Mouse (Mus musculus) cerebellum, adult 9-10 months (tissue): ENCODE data around the gene Scrn2.

Source experiments
- DNase-seq: peaks from one replicate; pipeline ENCODE4 v3.0.0; 2022

Gene Scrn2

GRCm38 (mm10) chr11:97018583-97019344 lies 11.0 kb upstream of the Scrn2 start:
- no peak for DNase-seq

- no peak for DNase-seq
These were observed 10.4 kb upstream of the Scrn2 start for GRCm38 (mm10) chr11:97019345-97019708.

DNA sequence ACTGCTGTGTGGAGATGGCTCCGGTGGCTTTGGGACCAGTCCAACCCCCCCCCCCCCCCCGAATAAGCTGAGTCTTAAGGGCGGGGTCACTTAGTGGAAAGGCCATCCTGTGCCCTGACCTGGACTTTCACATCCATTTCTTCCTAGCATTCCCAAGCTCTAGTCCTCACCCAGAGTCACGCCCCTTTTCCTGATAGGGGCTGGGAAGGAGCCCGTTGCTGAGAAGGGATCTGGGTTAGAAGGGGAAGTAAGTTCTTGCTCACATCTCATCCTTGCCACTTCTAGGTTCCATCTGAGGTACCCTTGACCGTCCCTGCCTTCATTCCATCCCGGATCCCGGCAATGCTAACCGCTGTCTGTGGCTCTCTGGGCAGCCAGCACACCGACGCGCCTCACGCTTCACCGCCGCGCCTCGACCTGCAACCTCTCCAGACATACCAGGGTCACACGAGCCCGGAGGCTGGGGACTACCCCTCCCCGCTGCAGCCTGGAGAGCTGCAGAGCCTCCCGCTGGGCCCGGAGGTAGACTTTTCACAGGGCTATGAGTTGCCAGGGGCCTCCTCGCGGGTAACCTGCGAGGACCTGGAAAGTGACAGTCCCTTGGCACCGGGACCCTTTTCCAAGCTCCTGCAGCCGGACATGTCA lies 8.5 kb upstream of the Scrn2 start:
- DNase-seq: no peak

DNA sequence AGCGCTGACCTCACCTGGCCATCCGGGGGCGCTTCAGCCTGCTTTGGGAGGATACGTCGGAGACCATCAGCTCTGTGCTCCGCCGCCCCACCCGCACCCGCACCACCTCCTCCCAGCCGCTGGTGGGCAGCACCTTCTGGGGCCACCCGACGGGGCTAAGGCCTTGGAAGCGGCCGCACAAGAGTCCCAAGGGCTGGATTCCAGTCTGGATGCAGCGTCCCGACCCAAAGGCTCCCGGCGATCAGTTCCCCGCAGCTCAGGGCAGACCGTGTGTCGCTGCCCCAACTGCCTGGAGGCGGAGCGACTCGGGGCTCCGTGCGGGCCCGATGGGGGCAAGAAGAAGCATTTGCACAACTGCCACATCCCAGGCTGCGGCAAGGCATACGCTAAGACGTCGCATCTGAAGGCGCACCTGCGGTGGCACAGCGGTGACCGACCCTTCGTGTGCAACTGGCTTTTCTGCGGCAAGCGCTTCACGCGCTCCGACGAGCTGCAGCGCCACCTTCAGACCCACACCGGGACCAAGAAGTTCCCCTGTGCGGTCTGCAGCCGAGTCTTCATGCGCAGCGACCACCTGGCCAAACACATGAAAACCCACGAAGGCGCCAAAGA lies 7.8 kb upstream of the Scrn2 start:
- DNase-seq: peak; percentile 70

DNA sequence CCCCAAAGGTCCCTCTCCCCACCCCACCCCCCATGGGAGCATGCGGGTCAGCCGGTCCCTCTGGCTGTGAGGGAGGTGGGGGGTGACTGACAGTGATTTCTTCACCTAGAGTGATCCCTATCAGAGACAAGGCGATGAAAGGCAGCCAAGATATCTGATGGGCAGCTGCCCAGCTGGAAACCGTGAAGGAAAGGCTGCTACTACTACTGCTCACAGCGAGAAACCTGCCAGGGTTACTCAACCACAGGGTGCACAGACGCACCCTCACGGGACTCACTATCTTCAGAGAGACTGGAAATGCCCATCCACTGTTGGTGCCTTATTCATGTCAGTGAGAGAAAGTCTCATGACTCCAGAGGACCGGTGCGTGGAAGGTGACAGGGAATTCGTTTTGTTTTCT lies 4.8 kb upstream of the Scrn2 start:
- peak; percentile 35 for DNase-seq

DNA sequence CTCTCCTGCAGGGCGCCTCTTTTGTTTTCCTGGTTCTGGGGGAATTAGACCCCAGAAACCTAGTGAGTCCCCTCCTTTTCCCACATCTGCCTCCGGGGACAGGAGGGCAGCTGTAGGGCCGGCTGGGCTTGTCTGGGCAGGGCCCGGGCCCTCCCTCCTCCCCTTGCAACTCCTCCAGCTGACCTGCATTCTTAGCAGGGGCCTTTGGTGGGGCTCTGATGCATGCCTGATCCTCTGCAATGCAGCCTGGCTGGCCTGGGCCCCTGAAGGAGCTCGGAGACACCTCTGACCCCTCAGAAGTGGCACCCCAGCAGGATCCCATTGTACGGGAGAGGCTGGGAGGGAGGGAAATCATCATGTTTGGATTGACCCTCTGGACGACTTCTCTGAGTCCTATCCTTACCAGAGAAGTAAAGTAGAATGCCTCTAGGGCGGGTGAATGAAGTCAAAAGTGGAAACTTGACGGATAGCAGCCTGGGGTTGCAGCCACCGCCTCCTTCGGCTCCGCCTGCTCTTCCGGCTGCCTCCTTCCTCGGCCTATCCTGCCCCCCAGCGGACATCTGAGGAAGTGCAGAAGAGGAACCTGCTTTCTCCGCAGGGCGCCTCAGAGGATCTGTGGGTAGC lies 3.9 kb upstream of the Scrn2 start:
- peak; percentile 88 for DNase-seq

GRCm38 (mm10) chr11:97030426-97030825 lies 688 bp downstream of the Scrn2 start:
- no peak for DNase-seq

DNA sequence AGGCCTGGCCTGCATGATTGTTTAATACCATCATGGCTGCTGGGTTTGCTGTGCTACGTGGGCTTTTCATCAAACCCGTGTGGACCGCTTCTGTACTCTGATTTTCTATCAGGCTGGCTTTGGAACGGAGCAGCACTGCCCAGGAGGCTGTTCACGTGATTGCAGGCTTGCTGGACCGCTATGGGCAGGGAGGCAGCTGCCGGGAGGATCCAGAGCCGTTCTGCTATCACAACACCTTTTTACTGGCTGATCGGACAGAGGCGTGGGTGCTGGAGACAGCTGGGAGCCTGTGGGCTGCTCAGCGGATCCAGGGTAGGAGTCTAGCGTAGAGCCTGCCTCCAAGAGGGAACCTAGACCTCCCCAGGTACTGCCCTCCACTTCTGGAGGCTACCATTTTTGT lies 2.2 kb downstream of the Scrn2 start:
- DNase-seq: no peak

DNA sequence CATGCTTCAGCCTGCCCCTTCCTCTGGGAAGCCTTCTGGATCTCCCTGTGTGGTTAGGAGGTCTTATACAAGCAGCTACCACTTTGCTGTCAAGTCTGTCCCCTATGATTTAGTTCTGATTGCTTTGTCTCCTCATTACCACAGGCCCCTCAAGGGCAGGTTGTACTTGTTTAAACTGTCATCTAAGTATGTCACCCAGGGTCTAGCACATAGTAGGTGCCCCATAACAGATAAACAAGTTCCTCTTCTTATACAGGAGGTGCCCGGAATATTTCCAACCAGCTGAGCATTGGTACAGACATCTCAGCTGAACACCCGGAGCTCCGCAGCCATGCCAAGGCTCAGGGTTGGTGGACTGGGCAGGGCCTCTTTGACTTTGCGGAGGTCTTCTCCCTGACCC lies 2.8 kb downstream of the Scrn2 start:
- no peak for DNase-seq

DNA sequence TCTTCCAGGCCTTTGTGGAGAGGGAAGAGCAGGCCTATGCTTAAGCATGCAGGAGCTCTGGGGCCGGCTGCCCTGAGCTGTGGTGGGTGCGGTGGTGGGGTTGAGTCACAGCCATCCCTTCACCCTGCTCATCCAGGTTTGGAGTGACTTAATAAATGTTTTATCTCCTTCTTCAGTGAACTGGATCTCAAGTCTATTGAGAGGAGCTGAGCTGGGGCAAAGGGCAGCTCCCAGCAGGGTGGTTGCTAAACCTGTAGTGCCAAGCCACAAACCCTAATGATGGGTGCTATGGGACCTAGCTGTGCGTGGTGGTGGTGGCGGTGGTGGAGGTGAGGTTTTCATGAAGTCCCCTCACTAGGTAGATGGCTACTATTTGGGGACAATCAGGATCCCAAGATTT lies 4.0 kb downstream of the Scrn2 start:
- DNase-seq: no peak

DNA sequence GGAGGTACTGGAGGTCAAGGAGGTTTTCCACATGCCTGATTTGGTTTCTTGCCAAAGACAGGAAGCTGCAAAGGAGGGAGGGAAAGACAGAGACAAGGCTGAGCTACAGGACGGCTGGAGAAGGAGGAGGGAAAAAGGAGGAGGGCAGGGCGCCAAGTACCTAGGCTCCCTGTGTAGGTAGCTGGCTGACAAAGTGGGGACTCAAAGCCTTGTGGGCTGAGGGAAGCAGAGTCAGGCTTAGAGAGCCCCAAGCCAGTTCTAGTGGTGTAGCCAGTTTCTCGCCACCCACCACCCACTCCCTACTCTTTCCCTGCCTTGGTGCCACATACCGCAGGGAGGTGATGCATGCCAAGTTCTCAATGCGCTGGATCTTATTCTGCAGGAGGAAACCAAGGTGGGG lies 6.4 kb downstream of the Scrn2 start:
- DNase-seq: no peak

GRCm38 (mm10) chr11:97038881-97039280 lies 9.1 kb downstream of the Scrn2 start:
- DNase-seq: no peak

- no peak for DNase-seq
These were observed 10.7 kb downstream of the Scrn2 start for GRCm38 (mm10) chr11:97040301-97041021.

GRCm38 (mm10) chr11:97041022-97041899 lies 11.5 kb downstream of the Scrn2 start, which contains the start of the genes Lrrc46 and Mrpl10:
TSS of gene Lrrc46 (minus strand) at chr11:97041407.
TSS of gene Mrpl10 (plus strand) at chr11:97041560.
- peak; percentile 83 for DNase-seq

DNA sequence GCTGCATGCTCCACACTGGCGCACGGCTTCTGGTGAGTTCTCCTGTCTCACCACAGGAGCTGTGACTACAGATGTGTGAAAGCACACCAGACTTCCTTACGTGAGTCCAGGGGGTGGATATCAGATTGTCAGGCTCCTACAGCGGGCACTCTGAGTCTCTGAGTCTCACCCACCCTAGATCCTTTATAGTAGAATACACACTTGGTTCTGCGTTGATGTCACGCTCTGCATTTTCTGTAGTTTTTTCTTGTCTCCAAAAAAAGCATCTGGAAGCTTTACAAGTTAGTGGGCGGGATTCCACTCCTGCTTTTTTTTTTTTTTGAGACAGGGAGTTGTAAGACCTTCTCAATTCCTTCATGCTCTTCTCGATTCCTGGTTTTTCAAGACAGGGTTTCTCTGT lies 15.2 kb downstream of the Scrn2 start:
- no peak for DNase-seq

GRCm38 (mm10) chr11:97045861-97046260 lies 16.1 kb downstream of the Scrn2 start:
- DNase-seq: no peak

GRCm38 (mm10) chr11:97048090-97048650 lies 18.4 kb downstream of the Scrn2 start:
- no peak for DNase-seq

DNA sequence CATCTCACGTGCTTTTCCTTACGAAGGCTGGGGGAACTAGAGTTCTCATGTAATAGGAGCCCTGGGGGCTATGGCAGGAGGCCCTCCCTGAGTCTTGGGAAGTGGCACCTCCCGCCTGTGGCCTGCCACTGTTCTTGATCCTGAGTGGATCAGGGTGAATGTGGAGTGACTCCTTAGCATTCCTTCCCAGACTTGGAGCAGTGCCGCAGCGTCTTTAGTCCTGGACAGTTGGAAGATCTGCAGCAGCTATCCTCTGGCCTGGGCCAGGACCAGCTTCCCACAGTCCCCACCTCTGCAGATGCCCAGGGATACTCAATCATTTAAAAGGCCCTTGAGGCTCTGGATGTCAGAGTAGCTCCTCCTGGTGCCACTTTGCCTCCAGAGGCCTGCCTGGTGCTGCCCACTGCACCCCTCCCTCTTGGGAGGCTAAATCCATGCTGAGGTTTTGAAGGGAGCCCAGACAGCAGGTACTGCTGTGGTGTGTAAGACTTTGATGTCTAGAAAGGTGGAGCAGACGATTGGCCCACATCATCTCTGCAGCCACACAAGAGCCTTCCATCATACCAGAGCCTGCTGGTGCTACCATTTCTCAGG lies 19.9 kb downstream of the Scrn2 start:
- no peak for DNase-seq

DNA sequence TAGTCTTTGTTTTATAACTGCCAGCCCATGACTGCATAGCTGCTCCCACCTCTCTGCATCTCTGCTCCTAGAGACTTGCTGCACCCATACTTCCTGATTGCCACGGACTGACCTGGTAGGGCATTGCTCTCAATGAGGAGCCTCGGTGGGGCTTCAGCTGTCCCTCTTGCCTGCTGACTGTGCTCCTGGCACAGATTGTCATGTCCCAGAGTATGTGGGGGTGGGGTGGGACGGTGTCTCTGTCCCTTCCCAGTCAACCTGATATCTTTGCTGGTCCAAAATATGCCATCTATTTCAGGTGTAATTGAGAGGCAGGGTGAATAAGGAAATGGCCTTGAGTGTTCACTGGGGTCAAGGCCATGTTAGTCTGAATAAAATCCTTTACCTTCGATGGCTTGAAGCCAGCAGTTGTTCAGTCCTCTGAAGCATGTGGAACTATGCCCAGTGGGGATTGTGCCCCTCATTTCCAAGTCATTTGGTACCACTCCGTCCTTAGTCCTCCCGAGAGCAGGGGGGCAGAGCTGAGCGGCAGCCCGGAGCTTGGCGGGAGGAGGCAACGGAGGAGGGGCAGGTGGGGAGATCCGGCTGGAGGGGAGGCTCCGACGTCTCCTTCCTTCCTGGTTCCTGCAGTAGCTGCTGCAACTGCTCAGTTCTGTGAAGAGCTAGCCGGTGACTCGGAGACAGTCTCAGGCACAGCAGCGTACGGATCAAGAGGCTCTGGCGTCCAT lies 20.6 kb downstream of the Scrn2 start, which contains the start of gene Osbpl7:
Gene Osbpl7, plus strand, starts transcription at position 413 of the 728 bp plus-strand sequence.
- peak; percentile 72 for DNase-seq

GRCm38 (mm10) chr11:97050944-97051586 lies 21.3 kb downstream of the Scrn2 start:
- no peak for DNase-seq
